Mouse (Mus musculus) kidney, postnatal 4 days (tissue): ENCODE measurements around the gene Gm20388.
A peak's percentile ranks its signal among the peaks of the same experiment; 100 is the strongest.

ENCODE experiments used
- DNase-seq, 2 experiments: peaks; one replicate each; pipeline ENCODE4 v3.0.0; 2021; ENCODE audit warnings: mixed read lengths in 2 of 2

Gm20388 gene

GRCm38 (mm10) chr8:120485551-120486476, 575.2 kb downstream of the Gm20388 start:
- no peak for DNase-seq

DNA sequence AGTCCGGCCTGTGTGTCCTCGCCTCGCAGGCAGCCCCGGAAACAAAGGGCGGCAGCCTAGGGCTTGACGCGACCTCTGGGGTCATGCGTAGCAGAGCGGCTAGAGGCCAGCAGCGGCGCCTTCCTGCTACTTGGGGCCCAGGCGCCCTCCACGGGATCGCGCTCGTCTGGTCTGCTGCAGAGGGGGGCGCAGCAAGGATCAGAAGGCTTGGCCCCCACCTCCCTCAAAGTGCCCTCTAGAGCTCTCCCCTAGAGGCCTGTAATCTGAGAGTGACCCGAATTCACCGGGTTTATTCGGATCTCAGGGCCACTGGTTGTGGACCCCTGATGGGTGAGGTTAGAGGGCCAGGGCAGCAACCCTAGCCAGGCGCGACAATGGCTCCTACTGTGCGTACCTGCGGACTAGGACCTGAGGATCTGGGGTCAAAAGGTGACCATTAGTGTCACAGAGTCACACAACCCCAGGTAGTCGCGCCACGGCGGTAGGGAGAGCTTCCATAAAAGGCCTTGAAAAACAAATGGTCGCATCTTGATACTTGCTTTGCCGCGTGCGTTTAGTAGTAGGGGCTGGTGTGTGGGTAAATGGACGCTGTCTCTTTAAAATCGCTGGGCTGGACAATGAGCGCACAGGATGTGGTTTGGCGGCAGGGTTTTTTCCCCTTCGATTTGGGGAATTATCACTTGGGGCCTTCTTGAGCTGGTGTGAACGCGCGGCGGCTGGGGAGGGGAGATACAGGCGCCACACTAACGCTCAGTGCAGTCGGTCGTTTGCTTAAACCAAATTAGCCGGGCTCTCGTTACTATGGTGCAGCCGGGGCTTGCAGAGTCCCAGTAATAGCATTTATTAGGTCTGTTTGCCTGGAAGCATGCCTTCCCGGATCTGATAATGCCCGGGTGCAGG, 576.1 kb downstream of the Gm20388 start:
- DNase-seq, result peak; percentile 65 to 78

DNA sequence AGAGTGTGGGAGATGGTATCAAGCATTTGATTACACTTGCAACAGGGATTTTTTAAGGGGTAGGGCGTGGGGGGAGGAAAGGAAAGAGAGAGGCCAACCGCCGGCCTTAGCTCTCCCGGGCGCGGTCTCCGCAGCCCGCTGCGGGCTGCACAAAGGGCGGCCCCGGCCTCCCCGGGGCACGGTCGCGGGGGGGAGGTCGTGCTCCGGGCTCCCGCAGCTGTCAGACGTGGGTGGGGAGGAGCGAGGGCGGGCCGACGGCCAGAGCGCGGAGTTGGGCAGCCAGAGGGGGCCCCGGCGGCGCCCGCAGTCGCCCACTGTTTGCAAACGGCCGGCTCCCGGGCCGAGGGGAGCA, 576.7 kb downstream of the Gm20388 start:
- peak in 1 of 2 experiments; percentile 79 for DNase-seq

DNA sequence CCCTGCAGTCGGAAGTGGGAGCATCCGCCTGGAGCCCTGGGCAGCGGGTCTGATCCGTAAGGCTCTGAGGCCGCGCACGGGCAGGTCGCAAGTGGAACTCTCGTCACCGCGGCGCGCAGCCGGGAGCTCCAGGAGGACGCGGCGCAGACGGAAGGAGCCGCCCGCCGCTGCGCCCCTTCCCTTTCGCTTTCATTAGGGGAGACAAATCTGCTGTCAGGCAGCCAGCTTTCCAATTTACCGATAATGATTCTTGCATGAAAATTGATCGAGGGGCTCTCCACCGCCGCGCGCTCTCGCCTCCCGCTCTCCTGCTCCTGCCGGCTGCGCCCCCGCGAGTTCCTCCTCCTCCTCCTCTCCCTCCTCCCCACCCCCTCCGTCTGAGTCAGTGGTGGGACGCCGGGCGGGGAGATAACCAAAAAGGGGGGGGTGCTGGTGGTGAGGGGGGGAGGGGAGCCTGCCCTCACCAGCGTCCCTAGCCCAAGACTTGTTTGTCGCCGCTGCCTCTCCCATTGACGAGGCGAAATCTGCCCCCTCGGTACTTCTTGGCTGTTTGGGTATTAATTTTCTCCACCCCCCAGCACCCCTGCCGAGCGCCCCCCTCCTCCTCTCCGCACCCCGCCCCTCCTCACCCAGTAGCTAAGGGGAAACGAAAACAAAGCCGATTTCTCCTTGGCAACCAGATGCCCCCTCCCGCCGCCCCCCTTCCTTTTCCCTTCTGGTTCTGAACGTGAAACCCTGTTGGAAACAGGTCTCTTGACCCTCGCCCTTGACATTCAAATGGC, 577.3 kb downstream of the Gm20388 start:
- peak; percentile 68 to 71 for DNase-seq

- peak; percentile 43 to 64 for DNase-seq
These were observed 578.0 kb downstream of the Gm20388 start for GRCm38 (mm10) chr8:120488636-120489131.

DNA sequence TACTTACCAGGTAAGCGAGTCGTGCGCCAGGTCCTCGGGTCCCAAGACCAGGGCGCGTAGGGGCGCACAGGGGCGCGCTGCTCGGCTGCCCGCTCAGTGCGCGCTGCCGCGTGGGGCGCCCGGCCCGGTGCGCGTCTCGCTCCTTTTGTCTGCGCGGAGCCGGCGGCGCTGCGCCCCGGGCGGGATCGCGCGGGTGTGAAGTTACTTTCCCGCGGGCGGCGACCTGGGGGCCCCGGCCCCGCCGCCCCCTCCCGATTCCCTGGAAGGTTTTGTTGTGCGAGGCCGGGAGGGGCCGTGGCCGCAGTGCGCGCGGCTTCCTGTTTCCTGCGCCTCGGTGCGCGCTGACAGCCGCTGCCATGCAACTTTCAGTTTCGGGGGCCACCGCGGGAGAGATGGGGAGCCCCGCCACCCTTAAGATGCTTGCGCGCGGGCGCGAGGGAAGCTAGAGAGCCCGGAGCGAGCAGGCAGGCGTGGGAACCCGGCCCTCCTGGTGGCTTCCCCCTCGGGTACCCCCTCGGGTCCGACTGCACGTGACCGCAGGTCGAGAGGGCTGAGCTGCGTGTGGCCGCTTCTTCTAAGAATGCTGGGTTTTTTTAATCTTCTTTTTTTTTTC, 578.6 kb downstream of the Gm20388 start:
- peak; percentile 66 to 76 for DNase-seq

DNA sequence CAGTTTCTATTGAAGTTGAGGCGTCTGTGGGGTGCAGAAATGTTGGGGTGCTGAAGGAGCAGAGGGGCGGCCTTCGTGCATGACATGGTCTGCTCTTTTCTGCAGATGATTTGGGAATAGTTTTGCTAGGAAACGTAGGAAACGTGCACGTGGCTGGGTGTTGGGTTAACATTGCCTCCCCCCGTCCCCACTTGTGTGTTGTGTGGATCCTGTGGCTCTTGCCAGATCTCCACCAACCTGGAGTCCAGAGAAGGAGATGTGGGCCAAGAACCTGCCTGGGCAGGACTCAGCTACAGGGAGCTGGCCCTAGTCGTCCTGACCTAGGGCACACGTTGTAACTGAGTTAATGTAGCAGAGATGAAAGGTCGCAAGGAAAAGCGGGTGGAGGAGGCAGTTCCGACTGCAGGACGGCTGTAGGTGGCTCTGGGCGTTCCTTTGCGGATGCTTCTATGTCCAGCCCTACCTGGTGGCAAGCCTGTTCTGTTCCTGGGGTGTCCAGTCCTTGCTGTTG, 579.2 kb downstream of the Gm20388 start:
- DNase-seq, result peak in 1 of 2 experiments; percentile 55

- DNase-seq, result no peak
These were observed 579.9 kb downstream of the Gm20388 start for GRCm38 (mm10) chr8:120490354-120491141.

DNA sequence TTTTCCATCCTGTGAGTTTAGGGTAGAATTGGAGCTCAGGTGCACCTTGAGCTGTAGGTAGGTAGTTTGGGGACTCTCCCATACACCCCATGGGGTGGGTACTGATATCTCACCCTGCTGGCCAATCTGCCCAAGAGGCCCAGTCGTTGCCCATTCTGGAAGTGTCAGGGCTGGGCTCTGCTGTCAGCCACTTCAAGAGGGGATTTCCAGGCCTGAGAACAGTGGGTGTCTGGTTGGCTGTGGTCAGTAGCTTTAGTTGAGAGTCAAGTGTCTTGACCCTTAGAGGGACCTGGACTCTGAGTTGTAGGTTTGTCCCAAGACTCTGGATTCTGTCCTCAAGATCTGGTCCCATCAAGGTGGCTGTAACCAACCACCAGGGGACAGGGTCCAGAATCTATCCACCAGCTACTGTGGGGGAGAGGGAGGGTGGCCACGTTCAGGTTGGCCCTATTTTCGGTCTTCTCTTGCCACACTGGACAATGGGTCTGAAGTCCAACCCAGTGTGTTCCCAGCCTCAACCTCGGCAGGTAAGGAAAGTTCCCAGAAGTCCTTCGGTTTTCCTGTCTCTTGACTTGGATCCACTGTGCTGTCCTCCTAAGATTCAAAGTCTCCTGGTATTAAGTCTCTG, 580.6 kb downstream of the Gm20388 start:
- no peak for DNase-seq

DNA sequence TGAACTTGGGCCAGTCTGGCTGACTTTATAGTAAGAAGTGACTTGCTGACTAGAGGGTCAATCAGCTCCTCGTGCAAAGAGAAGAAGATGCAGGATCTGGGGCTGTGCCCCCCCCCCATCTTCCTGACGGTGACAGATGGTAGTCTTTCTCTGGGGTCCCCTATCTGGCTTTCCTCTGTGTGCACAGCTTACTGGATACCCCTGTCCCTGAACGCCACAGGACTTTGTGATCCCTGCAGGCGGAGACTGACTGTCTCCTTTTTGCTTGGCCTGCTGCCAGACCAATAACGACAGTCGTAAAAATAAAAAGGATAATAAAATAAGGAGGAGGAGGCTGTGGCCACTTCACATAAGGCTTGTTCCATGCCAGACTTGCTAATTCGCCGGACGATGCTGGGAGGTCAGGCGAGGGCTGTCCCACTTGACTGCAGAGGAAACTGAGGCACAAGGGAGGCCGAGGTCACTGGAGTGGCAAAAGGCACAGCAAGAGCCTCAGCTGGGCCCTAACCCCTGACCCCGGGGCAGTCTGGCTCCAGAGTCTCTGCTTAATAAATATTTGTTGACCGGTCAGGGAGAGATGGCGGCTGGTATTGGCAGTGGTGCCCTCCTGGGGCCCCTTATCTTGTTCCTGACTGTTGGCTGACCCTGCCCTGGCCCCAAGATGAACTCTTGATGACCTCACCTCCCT, 581.7 kb downstream of the Gm20388 start:
- peak; percentile 68 to 76 for DNase-seq

DNA sequence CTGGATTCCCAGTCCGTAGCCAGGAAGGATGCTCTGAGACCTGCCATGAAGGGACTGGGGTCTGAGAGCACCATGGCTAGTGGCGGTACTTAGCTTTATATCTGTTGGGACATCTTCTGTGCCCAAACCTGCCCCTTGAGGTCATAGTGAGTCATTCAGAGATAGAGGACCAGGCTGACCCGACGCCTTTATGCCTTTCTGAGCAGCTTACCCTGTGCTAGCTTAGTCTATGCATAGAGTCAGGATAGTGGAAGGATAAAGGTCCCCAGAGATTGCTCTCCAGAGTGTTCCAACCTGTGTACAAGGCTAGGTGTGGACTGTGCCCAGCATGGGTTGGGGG, 582.2 kb downstream of the Gm20388 start:
- no peak for DNase-seq

DNA sequence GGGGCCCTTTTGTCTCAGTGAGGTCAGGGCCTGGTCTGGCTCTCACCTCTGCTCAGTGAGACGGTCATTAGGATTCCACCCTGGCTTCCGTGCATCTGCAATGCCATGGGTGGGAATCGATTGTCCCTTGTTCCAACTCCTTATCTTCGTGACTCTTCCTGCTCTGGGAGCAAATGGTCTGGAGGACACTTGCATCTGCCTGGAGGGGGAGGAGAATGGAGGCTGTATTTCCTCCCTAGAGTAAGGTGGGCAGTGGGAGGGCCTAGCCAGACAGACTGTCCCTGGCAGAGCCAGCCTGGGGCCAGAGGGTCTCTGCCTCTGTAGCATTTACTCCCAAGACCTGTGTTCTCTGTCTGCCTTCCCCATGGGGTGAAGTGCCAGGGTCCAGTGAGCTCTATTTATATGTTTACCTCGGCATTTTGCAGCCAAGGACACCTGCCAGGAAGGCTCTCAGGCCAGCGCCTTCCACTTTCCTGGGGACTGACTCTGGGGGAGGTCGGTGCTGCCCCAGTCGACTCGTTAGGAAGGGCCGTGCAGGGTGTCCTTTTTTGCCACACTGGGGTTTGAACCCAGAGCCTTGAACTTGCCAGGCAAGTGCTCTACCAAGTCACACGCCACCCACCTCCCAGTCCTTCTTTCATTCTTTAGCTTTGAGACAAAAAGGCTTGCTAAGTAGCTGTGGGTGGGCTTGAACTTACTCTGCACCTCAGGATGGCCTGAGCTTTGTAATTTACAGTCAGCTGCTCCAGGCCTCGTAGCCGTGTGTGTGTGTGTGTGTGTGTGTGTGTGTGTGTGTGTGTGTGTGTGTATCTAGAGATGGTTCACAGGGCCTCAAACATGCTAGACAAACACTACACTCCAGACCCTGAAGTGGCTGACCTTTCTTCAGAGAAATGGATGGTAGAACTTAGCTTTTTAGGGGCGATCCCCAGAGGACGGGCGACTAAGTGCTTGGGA, 583.1 kb downstream of the Gm20388 start:
- DNase-seq, result no peak

GRCm38 (mm10) chr8:120494903-120495302, 584.3 kb downstream of the Gm20388 start:
- DNase-seq, result peak; percentile 94 to 95

GRCm38 (mm10) chr8:120495461-120495860, 584.8 kb downstream of the Gm20388 start:
- DNase-seq, result no peak

- no peak for DNase-seq
These were observed 585.8 kb downstream of the Gm20388 start for GRCm38 (mm10) chr8:120496478-120496877.

GRCm38 (mm10) chr8:120497503-120497946, 586.9 kb downstream of the Gm20388 start:
- no peak for DNase-seq

- no peak for DNase-seq
These were observed 587.7 kb downstream of the Gm20388 start for GRCm38 (mm10) chr8:120498349-120498831.

DNA sequence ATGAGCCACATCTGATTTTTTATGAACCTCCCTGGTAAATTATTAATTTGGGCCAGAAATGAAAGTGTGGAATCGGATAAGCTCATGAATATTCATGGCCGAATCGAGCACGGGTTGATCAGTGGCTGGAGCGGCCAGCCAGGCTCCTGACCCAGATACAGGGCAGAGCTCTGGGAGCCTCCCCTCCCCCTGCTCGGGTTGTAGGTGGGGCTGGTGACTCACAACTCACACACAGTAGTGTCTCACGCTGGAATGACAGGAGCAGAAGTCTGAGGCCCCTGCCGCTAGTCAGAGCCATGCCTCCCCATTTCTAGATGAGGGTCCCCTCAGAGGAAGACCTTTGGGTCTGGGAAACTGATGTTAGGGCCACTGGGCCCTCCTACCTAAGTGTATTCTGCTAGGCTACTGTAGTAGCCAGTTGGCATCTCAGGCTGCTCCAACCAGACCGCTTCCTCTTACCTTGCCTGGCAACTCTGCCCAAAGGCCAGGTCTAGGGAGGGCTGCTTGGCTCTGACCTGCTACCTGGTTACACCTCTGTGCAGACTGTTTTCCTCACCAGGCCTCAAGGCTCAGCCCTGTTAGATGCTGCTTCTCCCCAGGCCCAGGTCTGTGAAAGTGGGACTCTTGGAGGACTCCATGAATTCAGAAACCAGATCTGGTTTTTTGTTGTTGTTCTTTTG, 588.4 kb downstream of the Gm20388 start:
- peak; percentile 81 to 89 for DNase-seq
